Mouse (Mus musculus) forelimb bud, embryonic 11.5 days (tissue): ENCODE data around the gene Xndc1.
"Not testable (repeated sequence)": the region's sequence is repeated elsewhere in the genome, so short reads cannot be mapped to it uniquely, and the experiment has no call there.

Experiments used
- DNase-seq: peaks from one replicate; pipeline ENCODE4 v3.0.0-alpha.2; 2012; ENCODE audit warnings: low read depth, low spot score

Gene Xndc1

GRCm38 (mm10) chr7:102065046-102065891 lies at the start of gene Xndc1, which contains the start of the genes Rnf121 and Xntrpc:
Xndc1 (plus strand) TSS chr7:102065511.
Rnf121 (minus strand) TSS chr7:102065469.
Xntrpc (plus strand) TSS chr7:102065713.
- peak; percentile 93 for DNase-seq

- DNase-seq = no peak
Measured at GRCm38 (mm10) chr7:102016936-102017335, 48.4 kb upstream of the Xndc1 start.

DNA sequence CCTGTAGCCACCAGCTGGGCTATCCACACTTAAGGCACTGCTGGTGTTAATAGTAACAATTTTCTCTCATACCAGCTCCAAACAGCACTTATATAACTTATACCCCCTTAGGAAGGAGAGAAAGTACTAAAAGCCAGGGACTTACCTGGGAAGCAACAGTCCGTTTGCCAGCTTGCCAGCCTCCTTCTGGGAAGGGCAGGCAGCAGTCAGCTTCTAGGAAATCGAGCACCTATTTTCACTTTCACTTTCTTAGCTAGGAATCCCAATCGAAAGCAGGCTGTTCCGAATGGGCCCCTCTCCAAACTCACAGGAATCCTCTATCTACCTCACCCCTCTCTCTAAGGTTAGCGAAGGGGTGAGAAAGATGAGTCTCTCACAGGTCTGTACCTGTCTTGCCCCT lies 47.9 kb upstream of the Xndc1 start:
- no peak for DNase-seq

DNA sequence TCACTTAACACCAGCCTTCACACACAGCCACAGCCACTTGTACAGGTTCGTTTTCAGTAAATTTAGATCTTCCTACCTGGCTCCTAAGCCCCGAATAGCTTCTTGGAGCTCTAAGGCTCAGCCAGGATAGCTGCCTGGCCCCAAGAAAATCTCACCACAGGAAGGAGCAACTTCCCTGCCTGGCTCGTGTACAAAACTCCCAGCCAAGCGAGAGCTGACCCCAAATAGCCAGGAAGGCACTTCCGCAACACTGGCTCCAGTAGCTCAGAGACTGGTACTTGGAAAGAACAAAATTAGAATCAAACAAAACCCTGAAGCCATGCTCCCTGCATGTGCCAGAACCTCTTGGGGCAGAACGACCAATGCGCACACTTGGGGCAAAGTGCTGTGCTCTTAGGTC lies 47.3 kb upstream of the Xndc1 start:
- DNase-seq = no peak

DNA sequence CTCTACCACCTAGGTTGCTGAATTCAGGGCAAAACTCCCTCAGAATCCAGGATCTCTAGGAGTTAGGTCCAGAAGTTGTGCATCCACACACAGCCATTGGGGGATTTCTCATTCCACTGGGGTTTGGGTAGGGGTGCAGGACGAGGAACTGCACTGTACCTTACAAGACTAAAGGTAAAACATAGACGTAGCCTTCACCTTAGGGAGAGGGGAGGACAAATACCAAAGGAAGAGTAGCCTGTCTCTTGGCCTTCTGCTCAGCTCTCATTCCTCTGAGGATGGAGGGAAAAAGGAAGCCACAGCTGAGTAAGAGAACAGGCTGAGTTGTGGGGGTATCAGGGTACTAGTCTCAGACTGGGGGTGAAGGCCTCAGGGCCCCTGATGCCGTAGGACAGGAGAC lies 46.7 kb upstream of the Xndc1 start, which contains the start of gene Il18bp:
Gene Il18bp (minus strand): TSS at position 101 of the 400 bp plus-strand sequence.
- DNase-seq = no peak

DNA sequence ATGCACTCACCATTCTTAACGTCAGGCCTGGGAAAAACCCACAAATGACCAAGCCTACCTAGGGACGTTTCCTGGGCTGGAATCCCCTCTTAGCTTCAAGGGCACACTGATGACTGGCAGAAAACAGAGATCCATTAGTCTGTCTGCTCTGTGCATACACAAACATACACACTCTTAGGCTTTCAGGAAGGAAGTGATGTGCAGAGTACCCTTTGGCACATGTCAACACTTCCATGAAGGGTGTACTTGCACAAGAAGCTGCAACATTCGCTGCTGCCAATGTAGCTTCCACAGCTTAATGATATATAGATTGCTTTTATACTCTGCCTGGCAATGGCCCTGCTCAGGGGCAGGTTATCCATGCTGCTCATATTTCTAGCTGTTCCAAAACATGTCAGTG lies 45.9 kb upstream of the Xndc1 start:
- DNase-seq = no peak

GRCm38 (mm10) chr7:102020934-102021333 lies 44.4 kb upstream of the Xndc1 start:
- DNase-seq = not testable (repeated sequence)

GRCm38 (mm10) chr7:102023821-102024220 lies 41.5 kb upstream of the Xndc1 start:
- DNase-seq = no peak

- no peak for DNase-seq
Measured at GRCm38 (mm10) chr7:102025187-102026119, 39.9 kb upstream of the Xndc1 start.

DNA sequence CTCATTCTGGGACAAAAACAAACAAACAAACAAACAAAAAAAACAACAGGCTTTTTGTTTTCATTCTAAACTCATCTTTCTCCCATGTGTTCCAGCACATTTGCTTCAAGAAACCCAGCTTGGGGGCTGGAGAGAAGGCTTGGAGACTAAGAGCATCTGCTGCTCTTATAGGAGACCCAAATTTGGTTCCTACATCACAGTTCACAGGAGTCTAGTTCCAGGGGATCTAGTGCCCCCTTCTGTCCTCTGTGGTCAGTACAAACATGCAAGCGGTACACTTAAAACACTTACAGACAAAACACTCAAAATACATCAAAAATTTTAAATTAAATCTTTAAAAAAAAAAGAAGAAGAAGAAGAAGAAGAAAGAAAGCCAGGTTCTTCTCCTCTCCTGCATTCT lies 30.4 kb upstream of the Xndc1 start:
- DNase-seq = no peak

DNA sequence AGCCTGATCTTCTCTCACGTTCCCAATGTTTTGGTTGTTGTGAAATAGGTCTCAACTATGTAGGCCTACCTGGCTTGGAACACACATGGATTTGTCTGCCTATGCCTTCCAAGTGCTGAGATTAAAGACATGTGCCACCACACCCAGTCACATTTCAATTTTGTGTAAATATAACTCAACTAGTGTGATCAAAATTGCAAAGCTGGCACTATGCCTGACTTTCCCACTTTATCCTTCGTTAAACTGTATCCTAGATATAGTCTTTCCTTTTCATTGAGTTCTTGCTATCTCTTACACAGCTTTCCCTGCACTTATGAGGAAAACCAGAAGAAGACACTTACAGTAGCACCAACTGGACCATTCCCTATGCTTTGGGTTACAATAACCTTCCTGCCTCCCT lies 29.8 kb upstream of the Xndc1 start:
- DNase-seq = no peak

DNA sequence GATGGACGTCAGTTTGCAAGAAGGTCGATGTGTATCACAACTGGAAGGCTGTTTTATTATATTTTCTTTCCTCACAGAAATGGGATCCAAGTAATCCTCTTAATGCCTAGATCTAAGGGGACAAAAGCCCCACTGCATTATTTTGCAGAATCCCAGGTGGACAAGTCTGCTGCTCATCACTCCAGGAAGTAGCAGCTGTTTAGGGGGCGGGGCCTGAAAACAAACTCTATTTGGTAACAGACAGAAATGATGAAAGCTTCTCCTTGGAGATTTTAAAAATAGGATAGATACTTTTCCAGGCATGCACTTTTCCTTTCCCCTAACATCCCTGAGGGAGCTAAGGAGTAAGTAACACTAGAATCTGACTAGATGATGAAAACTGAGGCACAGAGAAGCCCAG lies 28.0 kb upstream of the Xndc1 start:
- DNase-seq = no peak

DNA sequence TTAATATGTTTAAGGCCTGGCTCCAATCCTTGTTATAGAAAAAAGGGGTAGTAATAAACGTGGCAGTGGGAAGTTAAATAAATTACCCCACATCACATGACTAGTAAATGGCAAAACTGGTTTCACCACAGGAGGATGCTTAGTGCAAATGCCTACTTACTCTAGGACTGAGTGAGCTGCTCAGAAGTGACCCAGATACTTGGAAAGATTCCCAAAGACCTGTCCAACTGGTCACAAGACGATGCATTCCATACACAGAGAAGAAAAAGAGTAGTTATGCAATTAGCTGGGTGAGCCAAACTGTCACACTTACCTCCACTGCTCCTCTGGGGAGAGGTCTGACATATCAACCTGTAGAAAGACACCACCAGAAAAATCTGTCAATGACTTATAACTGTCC lies 23.0 kb upstream of the Xndc1 start:
- no peak for DNase-seq

- DNase-seq = not testable (repeated sequence)
Measured at GRCm38 (mm10) chr7:102048524-102048923, 16.8 kb upstream of the Xndc1 start.

DNA sequence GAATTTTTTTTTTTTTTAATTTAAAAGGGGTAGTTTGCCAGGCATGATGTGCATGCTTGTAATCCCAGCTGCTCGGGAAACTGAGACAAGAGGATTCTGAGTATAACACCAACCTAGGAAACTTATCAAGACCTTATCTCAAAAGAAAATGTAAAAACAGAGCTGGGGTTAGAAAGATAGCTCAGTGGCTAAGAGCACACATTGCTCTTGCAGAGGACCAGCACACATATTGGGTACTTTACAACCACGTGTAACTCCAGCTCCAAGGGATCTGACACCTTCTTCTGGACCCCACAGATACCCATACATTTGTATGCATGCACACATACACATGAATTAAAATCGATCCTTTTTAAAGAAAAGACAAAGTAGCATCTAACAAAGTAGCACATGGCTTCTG lies 4.0 kb upstream of the Xndc1 start:
- DNase-seq = no peak

- no peak for DNase-seq
Measured at GRCm38 (mm10) chr7:102062203-102062602, 3.1 kb upstream of the Xndc1 start.

- no peak for DNase-seq
Measured at GRCm38 (mm10) chr7:102063891-102064290, 1.4 kb upstream of the Xndc1 start.

GRCm38 (mm10) chr7:102064655-102065045 lies 661 bp upstream of the Xndc1 start:
- no peak for DNase-seq

GRCm38 (mm10) chr7:102066363-102066762 lies 1.1 kb downstream of the Xndc1 start:
- DNase-seq = no peak

DNA sequence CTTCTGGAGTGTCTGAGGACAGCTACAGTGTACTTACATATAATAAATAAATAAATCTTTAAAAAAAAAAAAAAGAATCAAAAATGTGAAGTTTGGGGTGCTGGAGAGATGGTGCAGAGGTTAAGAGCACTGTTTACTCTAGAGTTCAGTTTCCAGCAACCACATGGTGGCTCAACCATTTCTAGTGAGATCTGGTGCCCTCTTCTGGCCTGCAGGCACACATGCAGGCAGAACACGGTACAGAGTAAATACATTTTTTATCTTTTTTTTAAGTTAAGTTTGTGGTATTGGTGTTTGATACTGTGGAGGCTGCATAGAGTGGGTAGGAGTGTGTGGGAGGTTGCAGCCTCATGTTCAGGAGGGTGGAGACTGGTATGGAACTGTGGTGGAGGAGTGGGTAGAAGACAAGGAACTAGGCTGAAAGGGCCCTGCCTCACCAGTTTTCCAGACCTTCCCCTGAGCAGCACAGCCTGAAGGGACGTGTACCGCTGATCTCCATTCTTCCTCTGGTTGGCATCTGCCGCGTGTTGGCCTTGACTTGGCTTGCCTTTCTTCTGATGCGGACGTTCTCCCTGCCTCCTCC lies 11.5 kb downstream of the Xndc1 start:
- DNase-seq = peak; percentile 33

GRCm38 (mm10) chr7:102078517-102078916 lies 13.2 kb downstream of the Xndc1 start:
- peak; percentile 26 for DNase-seq

- DNase-seq = no peak
Measured at GRCm38 (mm10) chr7:102080311-102080710, 15.0 kb downstream of the Xndc1 start.
